Mouse (Mus musculus) megakaryocyte-erythroid progenitor cell, adult 5-6 weeks (primary cell): ENCODE measurements at regions not wholly inside any gene's neighbourhood (a gene's known extent, or its start where the extent isn't known, plus 50 kb on each side); places are given as distances from the start of the nearest gene placed in this dataset.

ENCODE experiments used
- ATAC-seq: replicated peaks from 2 replicates; pipeline ENCODE4 v1.8.0; 2016; ENCODE audit warnings: mild to moderate bottlenecking, inconsistent platforms; ENCODE audit not compliant: severe bottlenecking, poor library complexity, low FRiP score, low TSS enrichment

- ATAC-seq = no peak
Measured at GRCm38 (mm10) chr8:24310893-24311292, 414.8 kb downstream of the Adam3 start.

GRCm38 (mm10) chr8:24294565-24294964 lies 431.1 kb downstream of the Adam3 start:
- no peak for ATAC-seq

GRCm38 (mm10) chr8:24287861-24288260 lies 437.8 kb downstream of the Adam3 start:
- ATAC-seq = no peak

- no peak for ATAC-seq
Measured at GRCm38 (mm10) chr8:24284966-24285365, 440.7 kb downstream of the Adam3 start.

- ATAC-seq = no peak
Measured at GRCm38 (mm10) chr8:24283901-24284405, 441.7 kb downstream of the Adam3 start.

GRCm38 (mm10) chr8:24280296-24280695 lies 445.4 kb downstream of the Adam3 start:
- no peak for ATAC-seq

GRCm38 (mm10) chr8:24278391-24278790 lies 447.3 kb downstream of the Adam3 start:
- no peak for ATAC-seq

- ATAC-seq = no peak
Measured at GRCm38 (mm10) chr8:24261359-24261758, 464.3 kb downstream of the Adam3 start.

GRCm38 (mm10) chr8:24258622-24259021 lies 467.0 kb downstream of the Adam3 start:
- no peak for ATAC-seq

- no peak for ATAC-seq
Measured at GRCm38 (mm10) chr8:24242211-24242610, 483.4 kb downstream of the Adam3 start.

- no peak for ATAC-seq
Measured at GRCm38 (mm10) chr8:24240211-24240983, 485.3 kb downstream of the Adam3 start.

GRCm38 (mm10) chr8:24234981-24235380 lies 490.7 kb downstream of the Adam3 start:
- no peak for ATAC-seq

- no peak for ATAC-seq
Measured at GRCm38 (mm10) chr8:24228148-24228547, 497.5 kb downstream of the Adam3 start.

GRCm38 (mm10) chr8:24227331-24228072 lies 498.1 kb downstream of the Adam3 start:
- no peak for ATAC-seq

- no peak for ATAC-seq
Measured at GRCm38 (mm10) chr8:24220222-24220621, 505.4 kb downstream of the Adam3 start.

GRCm38 (mm10) chr8:24216655-24217054 lies 509.0 kb downstream of the Adam3 start:
- no peak for ATAC-seq

- no peak for ATAC-seq
Measured at GRCm38 (mm10) chr8:24215510-24216138, 510.0 kb downstream of the Adam3 start.

GRCm38 (mm10) chr8:24214315-24214714 lies 511.3 kb downstream of the Adam3 start:
- no peak for ATAC-seq

GRCm38 (mm10) chr8:24212216-24213200 lies 513.1 kb downstream of the Adam3 start:
- ATAC-seq = no peak
